Mouse (Mus musculus): ENCODE measurements around the gene Gtf2e1. TPM values are rescaled to one million over a fixed set of nuclear protein-coding genes. Genes with fewer than 3 reads are reported as not detected.

The Gtf2e1 gene
- total and polyA plus RNA-seq, 3 experiments, result 29.5 to 72.7 (median 56.0) TPM

- TF ChIP-seq ELF1 (IDR thresholded peaks at IDR 0.05; ENCODE audit: low read depth, low read length) (no peak), ZNF384 (IDR thresholded peaks at IDR 0.05; ENCODE audit: low read depth, low read length) (no peak), MAFK (IDR thresholded peaks at IDR 0.05; ENCODE audit: insufficient replicate concordance, low read length) (no peak), POLR2AphosphoS2 (IDR thresholded peaks at IDR 0.05; ENCODE audit: low read depth, low read length) (no peak), E2F4 (IDR thresholded peaks at IDR 0.05; ENCODE audit: insufficient replicate concordance, low read depth, low read length) (no peak), MXI1 (IDR thresholded peaks at IDR 0.05; ENCODE audit: low read depth, low read length) (0 out of 2 replicates have a peak, but pooled peaks have one; percentile 27), ZKSCAN1 (IDR thresholded peaks at IDR 0.05; ENCODE audit: borderline replicate concordance, low read depth, low read length) (no peak), USF2 (conservative IDR thresholded peaks at IDR 0.05; ENCODE audit: low read depth, low read length) (no peak), USF1 (IDR thresholded peaks at IDR 0.05; ENCODE audit: low read depth, low read length) (peak; percentile 25), ZMIZ1 (IDR thresholded peaks at IDR 0.05; ENCODE audit: low read depth, low read length) (no peak; the same call in 1 of the 2 replicates), RCOR1 (conservative IDR thresholded peaks at IDR 0.05; ENCODE audit: low read depth, low read length) (no peak), CHD2 (IDR thresholded peaks at IDR 0.05; ENCODE audit: low read length) (0 out of 2 replicates have a peak, but pooled peaks have one; percentile 21), MYC (IDR thresholded peaks at IDR 0.05; ENCODE audit: low read depth, low read length) (no peak), CHD1 (IDR thresholded peaks at IDR 0.05; ENCODE audit: low read depth, low read length) (peak; percentile 76)
Observed at GRCm38 (mm10) chr16:37514644-37515043, 24.9 kb downstream of the Gtf2e1 start (continued).

GRCm38 (mm10) chr16:37511489-37511888, 28.1 kb downstream of the Gtf2e1 start:
- in situ Hi-C loops (cut with MboI; ENCODE audit: low pct_ligation_motif_present, low pct_unique_long_range_greater_than_20kb, low sequenced_read_pairs), result no loop called here
- DNase-seq (ENCODE audit: extremely low read depth), result no peak
- H3K9me3 ChIP-seq (replicated peaks; ENCODE audit: low read length), result no peaks in the 10 kb centered on the region
- H3K27ac ChIP-seq (ENCODE audit: insufficient read depth, low read depth), result peak overlapping the region; percentile 35
- H3K4me1 ChIP-seq (ENCODE audit: control insufficient read depth in 1 of 2, insufficient read depth in 2 of 2), result peaks cover 0 to 14% of the 10 kb centered on the region in 2 experiments; a peak in 2 of 4 replicates
- H3K4me2 ChIP-seq (ENCODE audit: insufficient read depth, low read depth, poor library complexity, severe bottlenecking), result peak overlapping the region; percentile 98
- peak overlapping the region; percentile 50 for H3K9ac ChIP-seq (ENCODE audit: insufficient read depth, low read depth)
- TF ChIP-seq MYC (IDR thresholded peaks at IDR 0.05; ENCODE audit: low read depth, low read length) (peak; percentile 37; the same call in 1 of the 2 replicates), ELF1 (IDR thresholded peaks at IDR 0.05; ENCODE audit: low read depth, low read length) (peak; percentile 46; the same call in 1 of the 2 replicates), NELFE (IDR thresholded peaks at IDR 0.05; ENCODE audit: low read depth, low read length) (0 out of 2 replicates have a peak, but pooled peaks have one; percentile 16), ETS1 (conservative IDR thresholded peaks at IDR 0.05; ENCODE audit: low read depth, low read length) (peak; percentile 56), POLR2A (IDR thresholded peaks at IDR 0.05; ENCODE audit: low read depth, low read length) (peak; percentile 37; the same call in 1 of the 2 replicates), TCF12 (IDR thresholded peaks at IDR 0.05; ENCODE audit: low read depth, low read length) (no peak), SIN3A (IDR thresholded peaks at IDR 0.05; ENCODE audit: low read length) (peak; percentile 59), BHLHE40 (IDR thresholded peaks at IDR 0.05; ENCODE audit: low read depth, low read length) (peak; percentile 22; the same call in 1 of the 2 replicates), CHD2 (IDR thresholded peaks at IDR 0.05; ENCODE audit: low read length) (no peak)
- peak overlapping the region in 2 of 3 experiments; percentile 4 to 7 for H3K4me3 ChIP-seq (replicated peaks in 1 of 3; ENCODE audit: low read depth in 2 of 3, low read length in 2 of 3, poor library complexity in 1 of 3)
- H3K36me3 ChIP-seq (replicated peaks in 1 of 2; ENCODE audit: control insufficient read depth in 1 of 2, insufficient read depth in 1 of 2, low read length in 1 of 2), result peaks cover 13 to 85% of the 10 kb centered on the region in 2 experiments
- dilution Hi-C loops (cut with MboI; ENCODE audit: extremely low pct_ligation_motif_present, extremely low pct_unique_long_range_greater_than_20kb, low sequenced_read_pairs), result no loop called here
- peaks cover 20% of the 10 kb centered on the region for H3K79me2 ChIP-seq (replicated peaks; ENCODE audit: control insufficient read depth, extremely low read depth, insufficient read depth, poor library complexity, severe bottlenecking)
- no peaks in the 10 kb centered on the region for H3K27me3 ChIP-seq (replicated peaks)
